Mouse (Mus musculus) ES-Bruce4 (cell line): ENCODE measurements around the gene Bst1. TPM values are rescaled to one million over a fixed set of nuclear protein-coding genes. Genes with fewer than 3 reads are reported as not detected.
A peak's percentile ranks its signal among the peaks of the same experiment; 100 is the strongest.

ENCODE experiments used
- H3K27ac ChIP-seq: 2 replicates; pipeline ENCODE4 v1.5.1; 2012; ENCODE audit warnings: low read length, inconsistent platforms; ENCODE audit not compliant: insufficient read depth
- H3K27me3 ChIP-seq: 2 replicates; pipeline ENCODE4 v1.6.1; 2012; ENCODE audit warnings: mild to moderate bottlenecking, low read length, inconsistent platforms; ENCODE audit not compliant: control insufficient read depth, poor library complexity, insufficient read depth, severe bottlenecking
- H3K36me3 ChIP-seq: 2 replicates; pipeline ENCODE4 v1.6.1; 2012; ENCODE audit warnings: inconsistent platforms, mild to moderate bottlenecking, low read length, moderate library complexity; ENCODE audit not compliant: control insufficient read depth, poor library complexity, insufficient read depth, severe bottlenecking
- H3K4me1 ChIP-seq: one replicate; pipeline ENCODE4 v1.8.1; 2011; ENCODE audit warnings: low read length; ENCODE audit not compliant: control insufficient read depth, insufficient read depth
- H3K4me3 ChIP-seq: 2 replicates; pipeline ENCODE4 v1.5.1; 2011; ENCODE audit warnings: low read depth, mild to moderate bottlenecking, low read length
- H3K9ac ChIP-seq: 2 replicates; pipeline ENCODE4 v1.6.1; 2012; ENCODE audit warnings: low read depth, mild to moderate bottlenecking, inconsistent platforms; ENCODE audit not compliant: poor library complexity, severe bottlenecking
- H3K9me3 ChIP-seq: replicated peaks from 2 replicates; pipeline ENCODE4 v1.6.1; 2012; ENCODE audit warnings: mild to moderate bottlenecking, low read length, inconsistent platforms; ENCODE audit not compliant: control insufficient read depth, poor library complexity, insufficient read depth, severe bottlenecking
- CTCF ChIP-seq: IDR thresholded peaks from one replicate; pipeline ENCODE4 v1.8.1; 2011; ENCODE audit warnings: low read depth, low read length
- EP300 ChIP-seq: IDR thresholded peaks from 2 replicates; pipeline ENCODE4 v1.6.1; 2011; ENCODE audit warnings: low read depth, low read length; ENCODE audit not compliant: insufficient read depth
- POLR2A ChIP-seq: IDR thresholded peaks from one replicate; pipeline ENCODE4 v1.8.1; 2011; ENCODE audit warnings: low read length; ENCODE audit not compliant: insufficient read depth
- polyA plus RNA-seq: library from polyadenylated mRNA; stranded (reverse); fragments of >200 nt; gene quantifications from 2 replicates; pipeline ENCODE4 v1.2.4, GENCODE M21; 2011; ENCODE audit warnings: low read depth; ENCODE audit not compliant: missing spikeins, insufficient read depth, insufficient read length

Bst1 gene
- polyA plus RNA-seq, 1 experiment = 6.2 TPM

GRCm38 (mm10) chr5:43853868-43854488 is 35.3 kb downstream of the Bst1 start:
- no peak overlapping the region for H3K9ac ChIP-seq
- peaks cover 41% of the 10 kb centered on the region for H3K9me3 ChIP-seq
- H3K27ac ChIP-seq = peak overlapping the region; percentile 89
- no peak for TF ChIP-seq CTCF
- no peak for TF ChIP-seq EP300
- no peak for TF ChIP-seq POLR2A
- no peaks in the 10 kb centered on the region for H3K27me3 ChIP-seq
- no peaks in the 10 kb centered on the region for H3K4me1 ChIP-seq
- no peaks in the 10 kb centered on the region for H3K36me3 ChIP-seq
- no peak overlapping the region for H3K4me3 ChIP-seq

GRCm38 (mm10) chr5:43855769-43856168 is 37.1 kb downstream of the Bst1 start:
- TF ChIP-seq EP300 (no peak), CTCF (no peak), POLR2A (no peak)
- H3K27ac ChIP-seq = no peak overlapping the region

GRCm38 (mm10) chr5:43859663-43860062 is 41.0 kb downstream of the Bst1 start:
- Histone ChIP-seq H3K4me3 (no peak overlapping the region), H3K9ac (peak overlapping the region; percentile 12; the same call in 1 of the 2 replicates), H3K36me3 (no peaks in the 10 kb centered on the region), H3K9me3 (peaks cover 33% of the 10 kb centered on the region), H3K27me3 (no peaks in the 10 kb centered on the region), H3K27ac (peak overlapping the region; percentile 52; the same call in 1 of the 2 replicates), H3K4me1 (peaks cover 4% of the 10 kb centered on the region)
- no peak for TF ChIP-seq POLR2A
- no peak for TF ChIP-seq CTCF
- TF ChIP-seq EP300 = no peak

More at GRCm38 (mm10) chr5:43855769-43856168, 37.1 kb downstream of the Bst1 start:
- H3K9me3 ChIP-seq = peaks cover 45% of the 10 kb centered on the region
- no peaks in the 10 kb centered on the region for H3K4me1 ChIP-seq
- no peak overlapping the region for H3K9ac ChIP-seq
- H3K36me3 ChIP-seq = no peaks in the 10 kb centered on the region
- H3K4me3 ChIP-seq = no peak overlapping the region
- no peaks in the 10 kb centered on the region for H3K27me3 ChIP-seq

- peak overlapping the region; percentile 12 for H3K9ac ChIP-seq
Observed at GRCm38 (mm10) chr5:43860096-43860495, 41.4 kb downstream of the Bst1 start.

GRCm38 (mm10) chr5:43860670-43861431 is 42.2 kb downstream of the Bst1 start:
- no peaks in the 10 kb centered on the region for H3K27me3 ChIP-seq
- TF ChIP-seq EP300 (peak; percentile 94), CTCF (no peak)
- no peaks in the 10 kb centered on the region for H3K36me3 ChIP-seq
- peaks cover 4% of the 10 kb centered on the region for H3K4me1 ChIP-seq
- peaks cover 33% of the 10 kb centered on the region for H3K9me3 ChIP-seq
- no peak overlapping the region for H3K4me3 ChIP-seq
- H3K9ac ChIP-seq = no peak overlapping the region
- peak overlapping the region; percentile 52 for H3K27ac ChIP-seq

More at GRCm38 (mm10) chr5:43860096-43860495, 41.4 kb downstream of the Bst1 start:
- peak overlapping the region; percentile 52 for H3K27ac ChIP-seq
- H3K36me3 ChIP-seq = no peaks in the 10 kb centered on the region
- no peaks in the 10 kb centered on the region for H3K27me3 ChIP-seq
- peaks cover 33% of the 10 kb centered on the region for H3K9me3 ChIP-seq
- peaks cover 4% of the 10 kb centered on the region for H3K4me1 ChIP-seq
- TF ChIP-seq POLR2A (no peak), EP300 (no peak), CTCF (no peak)
- H3K4me3 ChIP-seq = no peak overlapping the region

- TF ChIP-seq EP300 (no peak), POLR2A (no peak), CTCF (no peak)
- Histone ChIP-seq H3K4me3 (no peak overlapping the region), H3K4me1 (peaks cover 4% of the 10 kb centered on the region), H3K27me3 (no peaks in the 10 kb centered on the region), H3K36me3 (no peaks in the 10 kb centered on the region), H3K9ac (no peak overlapping the region), H3K9me3 (peaks cover 8% of the 10 kb centered on the region; the same call in 1 of the 2 replicates), H3K27ac (no peak overlapping the region)
Observed at GRCm38 (mm10) chr5:43863642-43864041, 45.0 kb downstream of the Bst1 start.
